Mouse (Mus musculus): ENCODE measurements around the gene Ptges.
"Not testable (repeated sequence)": the region's sequence is repeated elsewhere in the genome, so short reads cannot be mapped to it uniquely, and the experiment has no call there.

Ptges gene

DNA sequence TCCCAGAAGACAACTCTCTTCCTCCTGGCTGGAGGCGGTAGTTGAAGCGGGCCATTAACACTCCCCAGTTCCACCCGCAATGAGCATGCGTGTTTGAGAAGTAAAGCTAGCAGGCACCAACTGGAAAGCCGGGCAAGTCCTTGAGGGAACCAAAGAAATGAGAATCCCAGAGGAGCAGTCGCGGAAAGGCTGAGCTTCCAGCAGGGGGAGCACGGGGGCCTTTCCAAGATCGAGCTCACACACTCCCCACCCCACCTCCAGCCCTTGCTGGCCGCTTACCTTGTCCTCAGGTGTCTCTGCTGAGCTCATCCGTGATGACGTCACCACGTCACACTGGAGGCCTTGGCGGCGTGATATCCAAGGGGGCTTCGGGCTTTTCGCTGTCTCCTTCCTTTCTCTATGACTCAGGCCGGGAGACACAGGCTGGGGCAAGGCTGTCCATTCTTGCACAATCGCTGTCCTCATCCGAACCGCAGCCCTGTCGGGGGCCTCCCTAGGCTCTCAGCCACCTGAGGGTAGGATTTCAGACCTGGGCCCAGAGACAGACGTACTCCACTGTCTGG lies at the start of gene Ptges:
Gene Ptges, minus strand, starts transcription at position 381 of the 563 bp plus-strand sequence.
- DNase-seq (ENCODE audit: low spot score), result peak; percentile 80

DNA sequence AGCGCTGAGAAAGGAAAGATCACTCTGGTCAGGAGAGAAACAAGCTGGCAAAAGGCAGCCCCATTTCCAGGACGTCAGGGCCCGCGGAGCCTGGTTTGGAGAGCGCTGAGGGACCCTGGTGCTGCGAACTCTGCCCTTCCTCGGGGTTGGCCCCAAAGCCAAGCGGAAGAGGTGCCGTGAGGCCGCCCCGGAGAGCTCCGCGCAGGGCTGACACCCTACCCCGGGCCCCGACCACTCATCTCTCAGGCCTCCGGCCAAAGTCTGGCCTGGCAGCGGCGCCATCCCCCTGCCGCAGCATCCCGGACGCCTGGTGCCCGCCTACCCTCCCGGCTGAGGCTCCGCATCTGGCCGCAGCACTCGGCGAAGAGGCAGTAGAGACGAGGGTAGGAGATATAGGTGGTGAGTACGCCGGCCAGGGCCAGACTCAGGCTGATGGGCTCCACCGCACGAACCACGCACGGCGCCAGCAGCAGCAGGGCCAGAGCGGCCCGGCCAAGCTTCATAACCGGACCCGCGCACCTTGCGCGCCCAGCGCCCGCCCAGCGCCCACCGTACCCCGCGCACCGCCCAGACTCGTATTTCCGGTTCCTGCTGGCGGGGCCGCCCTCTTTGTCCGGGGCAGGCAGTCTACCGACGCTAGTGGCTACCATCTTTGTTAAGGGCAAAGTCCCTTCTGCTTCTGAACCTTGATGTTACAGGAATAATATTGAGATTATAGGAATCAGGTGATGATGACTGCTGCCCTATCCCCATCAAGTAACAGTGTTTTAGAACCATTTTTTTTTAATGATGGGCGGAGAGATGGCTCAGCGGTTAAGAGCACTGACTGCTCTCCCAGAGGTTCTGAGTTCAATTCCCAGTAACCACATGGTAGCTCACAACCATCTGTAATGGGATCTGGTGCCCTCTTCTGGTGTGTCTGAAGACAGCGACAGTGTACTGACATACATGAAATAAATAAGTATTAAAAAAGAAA lies 38.0 kb upstream of the Ptges start, which contains the start of gene Tor1a:
Gene Tor1a, minus strand, starts transcription at position 582 of the 976 bp plus-strand sequence.
- peak; percentile 91 for DNase-seq (ENCODE audit: low spot score)

DNA sequence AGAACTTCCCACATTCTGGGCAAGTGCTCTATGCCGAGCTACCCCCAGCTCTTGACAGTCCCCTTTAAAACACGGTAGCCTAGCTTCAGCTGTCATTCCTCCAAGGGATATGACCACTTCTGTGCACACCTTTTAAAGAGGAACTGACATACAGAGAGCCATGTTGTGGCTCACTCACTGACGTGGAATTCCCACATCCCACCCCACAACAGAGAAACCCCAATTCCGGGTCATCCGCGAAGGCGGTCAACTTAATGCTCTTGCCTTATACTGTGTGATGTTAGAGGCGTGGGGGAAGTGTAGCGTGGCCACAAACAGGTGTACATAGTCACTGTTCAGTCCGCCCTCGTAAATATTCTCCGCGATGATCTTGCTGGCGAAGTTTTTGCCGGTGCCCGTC lies 37.2 kb upstream of the Ptges start:
- no peak for DNase-seq (ENCODE audit: low spot score)

DNA sequence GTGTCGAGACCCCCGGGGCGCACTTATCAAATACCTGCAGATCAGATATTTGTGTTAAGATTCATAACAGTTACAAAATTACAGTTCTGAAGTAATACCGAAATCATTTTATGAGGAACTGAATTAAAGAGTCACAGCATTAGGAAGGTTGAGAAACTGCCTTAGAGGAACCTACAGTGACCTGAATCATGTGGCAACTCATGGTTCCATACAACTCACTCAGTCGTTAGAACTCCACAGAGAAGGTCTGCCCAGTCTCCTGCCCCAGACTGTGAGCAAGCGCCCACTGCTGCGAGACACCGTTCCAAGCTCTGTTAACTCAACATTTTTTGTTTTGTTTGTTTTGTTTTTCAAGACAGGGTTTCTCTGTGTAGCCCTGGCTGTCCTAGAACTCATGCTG lies 36.0 kb upstream of the Ptges start:
- no peak for DNase-seq (ENCODE audit: low spot score)

DNA sequence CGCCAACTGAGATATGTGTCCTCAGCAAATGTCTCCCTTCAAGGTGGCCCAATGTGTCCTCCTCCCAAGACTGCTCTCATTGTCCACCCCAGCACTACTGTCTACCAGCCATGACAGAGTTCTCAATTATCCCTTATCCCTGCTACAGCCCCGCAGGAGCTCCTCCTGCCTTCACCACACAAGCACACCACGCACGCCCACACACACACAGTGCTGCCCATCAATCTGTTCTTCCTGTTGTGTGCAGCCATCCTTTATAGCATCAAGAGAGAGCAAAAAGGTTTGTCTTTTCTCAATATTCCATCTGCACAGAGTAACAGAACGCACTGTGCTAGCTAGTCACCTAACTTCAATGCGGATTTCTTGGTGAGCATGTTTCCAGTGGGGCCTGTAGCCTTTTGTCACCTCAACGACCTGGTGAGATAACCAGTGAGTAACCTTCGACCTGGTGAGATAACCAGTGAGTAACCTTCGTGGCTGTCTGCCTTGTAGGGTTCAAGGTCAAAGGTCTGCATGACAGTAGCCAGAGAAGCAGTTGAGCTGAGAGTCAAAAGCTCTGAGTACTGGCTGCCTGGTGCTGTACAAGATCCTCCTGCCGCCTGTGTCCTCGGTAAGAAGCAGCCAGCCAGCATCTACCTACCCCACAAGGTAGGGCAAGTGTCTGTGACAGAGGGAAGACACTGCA lies 33.0 kb upstream of the Ptges start:
- no peak for DNase-seq (ENCODE audit: low spot score)

DNA sequence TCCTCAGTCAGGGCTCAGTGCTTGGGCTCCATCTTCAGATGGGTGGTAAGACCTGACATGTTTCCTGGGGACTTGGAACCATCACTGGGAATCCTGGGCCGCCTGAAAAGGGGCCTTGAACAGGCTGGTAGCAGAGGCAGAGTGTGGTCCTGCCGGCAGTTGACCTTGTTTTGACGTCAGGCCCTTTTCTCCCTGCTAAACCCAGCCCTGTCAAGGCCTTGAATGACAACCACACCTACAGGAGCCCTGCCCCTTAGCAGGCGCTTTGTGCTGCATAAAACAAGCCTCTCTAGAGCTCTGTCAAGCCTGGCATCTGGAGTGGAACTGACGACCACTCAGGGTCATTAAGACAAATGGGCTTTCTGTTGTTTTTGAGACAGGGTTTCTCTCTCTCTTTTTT lies 30.2 kb upstream of the Ptges start:
- DNase-seq (ENCODE audit: low spot score), result no peak

DNA sequence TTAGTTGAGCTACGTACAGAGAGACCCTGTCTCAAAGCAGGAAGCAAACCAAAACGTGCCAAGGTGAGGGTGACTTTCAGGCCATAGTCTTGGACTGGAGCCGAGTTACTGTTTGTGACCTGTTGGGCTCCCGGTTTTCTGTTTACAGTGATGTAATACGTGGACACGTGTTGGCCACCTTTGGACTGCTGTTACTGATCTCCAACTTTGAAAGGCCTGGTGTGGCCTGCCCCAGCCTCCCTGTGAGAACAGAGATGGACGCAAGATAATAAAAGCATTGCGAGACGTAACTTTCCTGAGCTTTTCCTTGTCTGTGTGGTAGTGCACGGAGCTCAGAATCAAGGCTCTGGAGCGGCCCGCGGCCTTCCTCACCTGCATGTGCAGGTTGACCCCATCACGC lies 29.1 kb upstream of the Ptges start:
- no peak for DNase-seq (ENCODE audit: low spot score)

DNA sequence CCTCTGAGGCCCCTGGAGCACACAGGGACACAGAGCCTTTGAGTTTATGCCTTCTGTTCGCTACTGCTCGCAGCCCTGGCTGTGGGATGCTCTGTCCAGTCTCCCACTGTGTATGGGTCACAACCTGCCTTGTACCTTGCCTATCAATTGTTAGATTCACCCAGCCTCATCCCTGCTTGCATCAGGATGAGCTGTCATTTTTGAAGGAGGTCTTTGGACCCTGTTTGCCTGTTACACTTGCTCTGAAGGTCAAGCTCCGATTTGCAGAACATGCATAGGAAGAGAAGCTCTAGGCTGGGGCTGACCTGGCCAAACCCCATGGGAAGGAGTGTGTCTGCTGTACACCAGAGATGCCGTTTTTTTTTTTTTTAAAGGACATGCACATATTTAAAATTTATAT lies 27.8 kb upstream of the Ptges start:
- DNase-seq (ENCODE audit: low spot score), result no peak

DNA sequence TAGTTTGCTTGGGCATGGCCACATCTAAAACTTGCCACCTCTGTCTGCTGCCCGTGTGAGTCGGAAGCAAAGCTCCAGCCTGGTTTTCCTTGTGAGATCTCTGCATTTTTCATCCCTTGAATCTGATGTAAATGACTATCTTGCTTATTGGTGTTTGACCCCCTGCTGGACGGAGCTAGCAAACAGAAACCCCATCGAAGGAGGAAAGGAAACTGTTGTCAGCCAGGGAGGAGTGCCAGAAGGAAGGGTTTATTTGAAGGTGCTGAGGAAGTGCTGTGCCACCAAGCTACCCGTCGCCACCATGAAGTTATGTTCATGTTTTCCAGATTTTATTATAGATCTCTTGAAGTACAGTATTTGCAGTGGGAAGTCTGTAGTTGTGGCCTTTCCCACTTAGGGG lies 25.1 kb upstream of the Ptges start:
- no peak for DNase-seq (ENCODE audit: low spot score)

DNA sequence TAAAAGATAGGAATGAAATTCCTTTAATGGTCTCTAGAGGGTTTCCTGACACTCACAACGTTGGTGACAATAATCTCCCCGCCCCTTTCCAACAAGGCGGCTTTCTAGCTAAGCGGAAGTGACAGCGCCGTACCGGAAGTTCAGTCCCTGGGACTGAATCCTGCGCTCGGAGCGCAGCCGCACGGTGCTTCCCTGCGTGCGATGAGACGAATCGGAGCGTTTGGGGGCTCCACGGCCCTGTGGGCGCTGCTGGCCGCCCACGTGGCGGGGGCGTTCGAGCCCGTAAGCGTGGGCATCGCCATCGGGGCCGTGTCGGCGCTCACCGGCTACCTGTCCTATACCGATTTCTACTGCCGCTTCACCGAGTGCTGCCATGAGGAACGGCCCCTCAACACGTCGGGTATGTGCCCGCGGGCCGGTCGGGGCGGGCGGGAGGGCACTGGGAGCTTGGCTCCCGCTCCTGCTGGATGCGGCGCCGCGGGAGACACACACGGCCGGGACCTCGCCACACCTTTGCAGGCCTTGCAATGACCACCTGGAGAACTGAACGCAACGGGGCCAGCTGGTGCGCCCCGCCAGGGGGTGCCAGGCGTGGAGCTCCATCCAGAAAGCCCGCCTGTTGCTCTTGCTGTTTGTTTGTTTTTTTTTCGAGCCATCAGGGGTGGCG lies 23.3 kb upstream of the Ptges start, which contains the start of gene Tor1b:
Gene Tor1b, plus strand, starts transcription at position 136 of the 667 bp plus-strand sequence.
- DNase-seq (ENCODE audit: low spot score), result peak; percentile 86

DNA sequence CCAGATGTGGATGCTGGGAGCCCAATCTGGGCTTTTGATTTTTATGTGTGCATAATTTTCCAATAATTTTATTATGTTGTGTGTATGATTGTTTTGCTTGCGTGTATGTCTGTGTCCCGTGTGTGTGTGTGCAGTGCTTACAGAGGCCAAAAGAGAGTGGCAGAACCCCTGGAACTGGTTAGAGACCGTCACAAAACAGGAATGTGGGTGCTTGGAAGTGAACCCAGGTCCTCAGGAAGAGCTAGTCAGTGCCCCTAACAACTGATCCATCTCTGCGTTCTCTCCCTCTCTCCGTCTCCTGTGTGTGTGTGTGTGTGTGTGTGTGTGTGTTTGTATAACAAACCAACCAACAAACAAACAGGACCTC lies 22.8 kb upstream of the Ptges start:
- no peak for DNase-seq (ENCODE audit: low spot score)

DNA sequence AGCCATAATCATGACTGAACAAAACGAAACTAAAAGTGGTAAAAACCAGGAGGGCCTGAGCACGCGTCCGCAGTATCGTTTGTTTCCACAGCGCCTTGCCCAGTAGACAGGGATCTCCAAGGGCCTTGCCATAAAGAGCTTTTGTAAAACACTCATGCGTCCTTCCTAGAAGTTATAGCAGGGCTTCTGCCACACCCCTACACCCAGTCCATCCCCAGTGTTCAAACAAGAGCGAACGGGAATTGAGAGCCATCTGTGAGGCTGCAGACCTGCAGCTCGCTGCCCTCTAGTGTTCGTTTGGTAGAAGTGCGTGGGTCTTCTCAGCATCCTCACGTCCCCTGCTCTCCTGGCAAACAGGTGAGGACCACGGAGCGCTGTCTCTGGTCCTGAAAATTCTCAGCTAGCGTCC lies 12.9 kb upstream of the Ptges start:
- DNase-seq (ENCODE audit: low spot score), result peak; percentile 66

DNA sequence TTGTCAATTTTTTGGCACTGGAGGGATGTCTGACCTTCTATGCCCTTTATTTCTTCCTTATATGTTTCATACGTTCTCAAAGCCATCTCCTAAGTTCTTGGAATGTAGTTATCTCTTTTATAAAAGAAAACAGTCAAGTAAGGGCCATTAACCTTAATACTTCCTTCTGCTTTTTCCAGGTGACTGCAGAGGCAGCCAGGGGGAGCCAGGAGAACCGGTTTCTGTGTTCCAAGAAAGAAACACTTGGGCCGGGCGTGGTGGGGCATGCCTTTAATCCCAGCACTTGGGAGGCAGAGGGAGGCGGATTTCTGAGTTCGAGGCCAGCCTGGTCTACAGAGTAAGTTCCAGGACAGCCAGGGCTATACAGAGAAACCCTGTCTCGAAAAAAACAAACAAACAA lies 12.5 kb upstream of the Ptges start:
- peak; percentile 70 for DNase-seq (ENCODE audit: low spot score)

DNA sequence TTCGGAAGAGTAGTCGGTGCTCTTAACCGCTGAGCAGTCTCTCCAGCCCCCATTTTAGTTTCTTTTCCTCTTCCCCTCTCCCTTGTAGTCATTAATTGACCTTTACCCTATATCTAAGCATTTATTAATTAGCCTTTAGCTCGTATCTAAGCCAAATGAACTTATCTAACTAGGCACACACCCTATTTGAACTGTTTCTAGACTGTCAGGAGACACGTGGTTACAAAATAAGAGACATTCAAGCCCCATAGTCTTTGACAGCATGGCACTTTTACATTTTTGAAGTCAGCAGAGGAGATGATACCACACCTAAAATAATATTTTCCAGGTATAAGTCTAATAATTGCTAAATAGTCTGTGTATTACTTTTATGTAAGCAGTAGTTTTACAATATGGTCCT lies 11.9 kb upstream of the Ptges start:
- DNase-seq (ENCODE audit: low spot score), result no peak

DNA sequence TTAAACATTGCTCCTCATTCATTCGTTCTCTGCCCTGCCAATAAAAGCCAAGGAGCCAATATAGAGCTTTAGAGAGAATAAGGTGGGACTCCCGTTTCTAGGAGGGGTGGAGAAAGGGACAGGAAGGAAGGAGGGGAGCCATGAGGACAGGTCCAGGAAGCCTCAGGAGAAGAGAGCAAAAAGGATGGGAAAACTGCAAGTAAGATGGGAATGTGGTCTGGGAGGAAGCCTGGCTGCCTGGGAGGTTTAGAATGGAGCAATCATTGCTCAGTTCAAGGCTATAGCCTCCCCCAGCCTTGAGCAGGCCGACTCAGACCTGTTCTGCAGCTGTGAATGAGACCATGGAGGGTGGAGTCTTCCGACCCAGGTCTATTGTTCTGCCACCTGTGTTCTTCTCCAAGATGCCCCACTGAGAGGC lies 8.9 kb upstream of the Ptges start:
- no peak for DNase-seq (ENCODE audit: low spot score)

DNA sequence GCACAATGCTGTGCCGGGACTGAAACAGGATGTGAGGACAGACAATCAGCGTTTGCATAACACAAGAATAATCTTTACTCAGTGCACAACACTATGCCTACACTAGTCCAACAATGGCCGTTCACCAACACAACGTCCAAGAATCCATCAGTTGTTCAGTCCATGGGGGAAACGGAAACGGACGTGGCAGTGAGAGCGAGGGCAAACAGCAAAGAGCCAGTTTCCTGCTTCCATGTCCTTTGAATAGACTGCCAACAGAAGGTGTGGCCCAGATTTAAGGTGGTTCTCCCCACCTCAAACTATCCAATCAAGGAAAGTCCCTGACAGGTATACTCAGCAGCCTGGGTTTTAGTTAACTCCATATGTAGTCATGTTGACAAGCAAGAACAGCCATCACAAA lies 8.1 kb upstream of the Ptges start:
- no peak for DNase-seq (ENCODE audit: low spot score)

DNA sequence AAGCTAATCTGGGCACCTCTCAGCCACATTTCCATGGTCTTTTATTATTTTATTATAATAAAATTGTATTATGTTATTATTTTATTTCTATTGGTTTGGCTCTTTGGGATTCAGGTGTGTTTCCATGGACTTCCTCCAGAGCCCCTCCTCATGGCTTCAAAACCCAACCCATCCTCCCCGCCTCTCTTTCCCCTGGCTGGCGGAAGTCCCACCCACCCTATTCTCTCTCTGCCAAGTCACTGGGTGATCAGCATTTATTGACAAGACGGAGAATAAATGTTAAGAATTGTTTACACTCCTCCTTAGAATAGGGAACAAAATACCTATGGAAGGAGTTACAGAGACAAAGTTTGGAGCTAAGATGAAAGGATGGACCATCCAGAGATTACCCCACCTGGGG lies 7.1 kb upstream of the Ptges start:
- no peak for DNase-seq (ENCODE audit: low spot score)

DNA sequence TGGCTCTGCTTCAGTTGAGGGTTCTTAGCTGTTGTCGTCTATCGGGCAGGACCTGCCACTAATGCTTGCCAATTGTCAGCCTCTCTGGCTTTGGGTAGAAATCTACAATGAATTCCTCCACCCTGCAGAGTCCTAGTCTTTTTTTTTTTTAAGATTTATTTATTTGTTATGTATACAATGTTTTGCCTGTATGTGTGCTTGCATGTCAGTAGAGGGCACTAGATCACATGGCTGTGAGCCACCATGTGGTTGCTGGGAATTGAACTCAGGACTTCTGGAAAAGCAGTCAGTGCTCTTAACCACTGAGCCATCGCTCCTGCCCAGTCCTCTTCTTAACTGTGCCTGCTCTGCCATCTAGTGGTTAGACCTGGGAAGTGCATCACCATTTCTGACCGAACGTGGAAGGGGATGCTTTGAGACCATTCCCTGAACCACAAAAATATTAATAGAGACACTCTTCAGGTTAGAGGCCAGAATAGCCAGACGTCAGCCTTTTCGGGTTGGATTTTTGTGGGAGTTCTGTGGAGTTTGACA lies 4.3 kb upstream of the Ptges start:
- DNase-seq (ENCODE audit: low spot score), result peak; percentile 80

DNA sequence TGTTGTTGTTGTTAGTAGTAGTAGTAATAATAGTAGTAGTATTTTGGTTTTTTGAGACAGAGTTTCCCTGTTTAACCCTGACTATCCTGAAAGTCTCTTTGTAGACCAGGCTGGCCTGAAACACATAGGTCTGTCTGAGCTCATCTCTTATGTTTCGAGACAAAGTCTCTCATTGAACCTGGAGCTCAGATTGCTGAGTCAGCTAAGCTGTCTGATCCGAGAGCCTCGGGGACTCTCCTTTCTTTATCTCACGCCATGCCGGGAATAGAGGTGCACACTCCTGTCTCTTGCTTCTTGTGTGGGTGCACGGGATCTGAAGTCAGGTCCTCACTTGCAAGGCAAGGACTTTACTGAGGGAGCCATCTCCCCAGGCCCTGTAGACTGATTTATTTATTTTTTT lies 3.4 kb upstream of the Ptges start:
- DNase-seq (ENCODE audit: low spot score), result no peak

DNA sequence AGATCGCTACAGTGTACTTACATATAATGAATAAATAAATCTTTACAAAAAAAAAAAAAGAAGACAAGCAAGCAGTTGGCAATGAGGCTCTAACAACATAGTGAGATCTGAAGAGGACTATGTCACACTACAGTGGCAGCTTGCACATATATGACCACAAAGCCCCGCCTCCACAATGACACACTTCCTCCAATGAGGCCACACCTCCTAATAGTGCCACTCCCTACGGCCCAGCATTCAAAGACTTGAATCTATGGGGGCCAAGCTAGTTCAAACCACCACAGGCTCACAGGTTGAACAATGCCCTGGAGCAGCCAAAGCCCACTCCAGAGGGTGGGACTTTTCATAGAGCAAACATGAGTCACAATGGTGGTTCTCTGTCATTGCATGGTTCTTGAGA lies 2.3 kb upstream of the Ptges start:
- DNase-seq (ENCODE audit: low spot score), result no peak

DNA sequence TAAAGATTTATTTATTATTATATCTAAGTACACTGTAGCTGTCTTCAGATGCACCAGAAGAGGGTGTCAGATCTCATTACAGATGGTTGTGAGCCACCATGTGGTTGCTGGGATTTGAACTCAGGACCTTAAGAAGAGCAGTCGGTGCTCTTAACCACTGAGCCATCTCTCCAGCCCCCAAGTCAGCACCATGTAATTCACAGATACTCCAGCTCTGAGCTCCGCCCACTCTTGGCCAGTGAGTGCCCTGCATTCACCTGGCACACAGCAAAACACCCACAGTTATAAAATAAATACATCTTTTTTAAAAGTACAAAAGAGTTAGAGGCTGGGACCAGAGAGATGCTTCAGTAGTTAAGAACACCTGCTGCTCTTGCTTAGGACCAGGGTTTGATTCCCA lies 1.2 kb upstream of the Ptges start:
- DNase-seq (ENCODE audit: low spot score), result not testable (repeated sequence)

DNA sequence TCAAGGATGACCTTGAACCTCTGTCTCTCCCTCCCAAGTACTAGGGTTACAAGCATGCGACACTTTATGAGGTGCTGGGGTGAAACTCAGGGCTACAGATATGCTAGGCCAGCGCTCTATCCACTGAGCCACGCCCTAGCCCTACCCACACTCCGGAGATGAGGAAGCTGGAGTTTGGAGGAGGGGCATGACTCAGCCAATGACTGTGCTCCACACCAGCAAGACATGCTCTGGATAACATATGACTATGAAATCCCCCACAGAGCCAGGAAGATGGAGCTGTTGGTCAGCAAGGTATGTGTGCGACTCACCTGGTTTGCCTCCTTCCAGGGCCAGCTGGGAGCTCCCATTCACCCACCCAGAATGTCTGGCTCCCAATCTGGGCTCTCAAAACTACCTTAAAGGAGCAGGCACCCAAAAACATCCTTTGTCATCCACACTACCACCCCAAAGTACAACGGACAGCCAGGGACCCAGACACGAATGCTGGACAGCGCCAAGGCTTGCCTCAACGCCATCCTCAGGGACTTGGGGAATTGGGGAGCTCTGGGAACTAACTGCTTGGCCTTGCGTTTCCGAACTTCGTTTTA lies 675 bp downstream of the Ptges start:
- DNase-seq (ENCODE audit: low spot score), result peak; percentile 80

All from urinary bladder, postnatal 14 days (tissue).